Mouse (Mus musculus): Measurements from ENCODE around the gene Dnm1l.
"Not testable (repeated sequence)": the region's sequence is repeated elsewhere in the genome, so short reads cannot be mapped to it uniquely, and the experiment has no call there.

DNA sequence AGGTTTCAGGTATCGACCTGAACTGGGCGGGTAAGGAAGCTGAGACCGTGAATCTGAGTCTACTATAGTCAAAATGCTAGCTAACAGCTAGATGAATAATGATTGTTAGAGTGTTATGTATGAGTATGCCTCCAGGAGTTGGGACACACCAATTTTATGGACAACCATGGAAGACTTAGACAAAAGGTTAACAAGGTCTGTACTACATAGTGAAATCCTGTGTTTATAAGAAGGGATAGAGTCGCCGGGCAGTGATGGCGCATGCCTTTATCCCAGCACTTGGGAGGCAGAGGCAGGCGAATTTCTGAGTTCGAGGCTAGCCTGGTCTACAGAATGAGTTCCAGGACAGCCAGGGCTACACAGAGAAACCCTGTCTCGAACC is 333 bp upstream of the Dnm1l start:
- not testable (repeated sequence) for TF ChIP-seq CTCF, POLR2A (IDR thresholded peaks at IDR 0.05; ENCODE audit: extremely low read depth, insufficient read depth, low read length)

Data from cortical plate, adult 2 months (tissue).